Mouse (Mus musculus) midbrain, embryonic 11.5 days (tissue): ENCODE results near the gene Spata2l. TPM values are rescaled to one million over a fixed set of nuclear protein-coding genes. Genes with fewer than 3 reads are reported as not detected.
"Not testable (repeated sequence)": the region's sequence is repeated elsewhere in the genome, so short reads cannot be mapped to it uniquely, and the experiment has no call there.

Experiments used
- ATAC-seq: fragments of 200-750 bp; cut with Nextera tagmentation; 2 replicates; pipeline ENCODE4 v1.8.0; 2017; ENCODE audit warnings: moderate TSS enrichment, moderate library complexity; ENCODE audit not compliant: low FRiP score
- DNase-seq: peaks from one replicate; pipeline ENCODE4 v3.0.0; 2015; ENCODE audit warnings: low spot score; ENCODE audit errors: missing footprints
- H3K27ac ChIP-seq: fragments of 300-500 bp; sonication (generic); 2 replicates; pipeline ENCODE4 v1.5.1; 2014; ENCODE audit warnings: low read depth, low read length
- H3K27me3 ChIP-seq: fragments of 300-500 bp; sonication (generic); 2 replicates; pipeline ENCODE4 v1.6.1; 2014; ENCODE audit warnings: mild to moderate bottlenecking, low read length, moderate library complexity, mixed read lengths; ENCODE audit not compliant: control insufficient read depth, insufficient read depth
- H3K36me3 ChIP-seq: fragments of 300-500 bp; sonication (generic); 2 replicates; pipeline ENCODE4 v1.6.1; 2014; ENCODE audit warnings: mild to moderate bottlenecking, low read length, moderate library complexity, mixed read lengths; ENCODE audit not compliant: control insufficient read depth, insufficient read depth
- H3K4me1 ChIP-seq: fragments of 300-500 bp; sonication (generic); 2 replicates; pipeline ENCODE4 v1.6.1; 2014; ENCODE audit warnings: low read length; ENCODE audit not compliant: control insufficient read depth, insufficient read depth
- H3K4me2 ChIP-seq: fragments of 300-500 bp; sonication (generic); 2 replicates; pipeline ENCODE4 v1.6.1; 2014; ENCODE audit warnings: mild to moderate bottlenecking, moderate library complexity
- H3K4me3 ChIP-seq: fragments of 300-500 bp; sonication (generic); 2 replicates; pipeline ENCODE4 v1.5.1; 2014; ENCODE audit warnings: low read depth, low read length
- H3K9ac ChIP-seq: fragments of 300-500 bp; sonication (generic); 2 replicates; pipeline ENCODE4 v1.6.1; 2014; ENCODE audit warnings: low read length
- H3K9me3 ChIP-seq: fragments of 300-500 bp; sonication (generic); 2 replicates; pipeline ENCODE4 v1.6.1; 2016; ENCODE audit warnings: low read length; ENCODE audit not compliant: control insufficient read depth
- WGBS: fragments of 180-500 bp; shearing (Covaris S2); extraction: QIAGEN DNeasy Blood & Tissue Kit; methylation state at CpG from one replicate; pipeline ENCODE4 v1.1.7; 2014; 5-methylcytosine and 5-hydroxymethylcytosine counted together
- polyA plus RNA-seq: library from polyadenylated mRNA; unstranded; fragments of >200 nt; fragmentation: Nextera tagmentation; extraction: Ambion mirVana; gene quantifications from 2 replicates; pipeline ENCODE4 v1.2.1, GENCODE M21; 2014

The Spata2l gene
- polyA plus RNA-seq, 1 experiment from 2014 or later: 1.2 TPM

GRCm38 (mm10) chr8:123271901-123272300 lies 35.9 kb upstream of the Spata2l start:
- no peaks in the 10 kb centered on the region for H3K9me3 ChIP-seq
- WGBS: 86% methylated on average over 4 of the region's 4 CpGs
- H3K4me1 ChIP-seq: no peaks in the 10 kb centered on the region
- peaks cover 9% of the 10 kb centered on the region for H3K36me3 ChIP-seq
- no peak overlapping the region for H3K4me2 ChIP-seq
- no peak overlapping the region for H3K9ac ChIP-seq
- no peak overlapping the region for H3K4me3 ChIP-seq
- no peak for ATAC-seq
- no peak overlapping the region for H3K27ac ChIP-seq
- DNase-seq: peak; percentile 67
- H3K27me3 ChIP-seq: no peaks in the 10 kb centered on the region

- peaks cover 12% of the 10 kb centered on the region for H3K36me3 ChIP-seq
- H3K9ac ChIP-seq: no peak overlapping the region
- ATAC-seq: no peak
- no peaks in the 10 kb centered on the region for H3K27me3 ChIP-seq
- peak; percentile 81 for DNase-seq
- 92% methylated on average over 10 of the region's 10 CpGs for WGBS
- no peak overlapping the region for H3K4me2 ChIP-seq
- H3K4me1 ChIP-seq: no peaks in the 10 kb centered on the region
- no peak overlapping the region for H3K27ac ChIP-seq
- no peak overlapping the region for H3K4me3 ChIP-seq
- H3K9me3 ChIP-seq: no peaks in the 10 kb centered on the region
Observed at GRCm38 (mm10) chr8:123271147-123271546, 35.1 kb upstream of the Spata2l start.

GRCm38 (mm10) chr8:123267926-123268656 lies 32.1 kb upstream of the Spata2l start:
- WGBS: 78% methylated on average over 14 of the region's 14 CpGs
- Histone ChIP-seq H3K4me3 (no peak overlapping the region), H3K4me2 (no peak overlapping the region), H3K4me1 (no peaks in the 10 kb centered on the region), H3K27me3 (no peaks in the 10 kb centered on the region), H3K9me3 (no peaks in the 10 kb centered on the region), H3K9ac (no peak overlapping the region), H3K27ac (no peak overlapping the region), H3K36me3 (peaks cover 21% of the 10 kb centered on the region)
- 0 out of 2 replicates have a peak, but pooled peaks have one; percentile 48 for ATAC-seq
- peak; percentile 78 for DNase-seq

GRCm38 (mm10) chr8:123257593-123257992 lies 21.6 kb upstream of the Spata2l start:
- peaks cover 15% of the 10 kb centered on the region for H3K4me1 ChIP-seq
- not testable (repeated sequence) for H3K4me2 ChIP-seq, H3K9ac ChIP-seq, ATAC-seq, H3K4me3 ChIP-seq, H3K27me3 ChIP-seq, H3K9me3 ChIP-seq, DNase-seq, H3K27ac ChIP-seq, H3K36me3 ChIP-seq
- 94% methylated on average over 8 of the region's 8 CpGs for WGBS

- H3K9ac ChIP-seq: no peak overlapping the region
- H3K27ac ChIP-seq: no peak overlapping the region
- WGBS: 76% methylated on average over 3 of the region's 3 CpGs
- H3K36me3 ChIP-seq: peaks cover 10% of the 10 kb centered on the region; the same call in 1 of the 2 replicates
- no peaks in the 10 kb centered on the region for H3K9me3 ChIP-seq
- DNase-seq (peak; percentile 39), ATAC-seq (no peak)
- no peaks in the 10 kb centered on the region for H3K27me3 ChIP-seq
- H3K4me1 ChIP-seq: peaks cover 15% of the 10 kb centered on the region
- H3K4me2 ChIP-seq: no peak overlapping the region
- no peak overlapping the region for H3K4me3 ChIP-seq
Observed at GRCm38 (mm10) chr8:123257114-123257513, 21.1 kb upstream of the Spata2l start.

- Histone ChIP-seq H3K4me3 (peak overlapping the region; percentile 97), H3K27ac (no peak overlapping the region), H3K4me1 (peaks cover 15% of the 10 kb centered on the region), H3K4me2 (peak overlapping the region; percentile 96), H3K9me3 (no peaks in the 10 kb centered on the region), H3K36me3 (peaks cover 15% of the 10 kb centered on the region; the same call in 1 of the 2 replicates), H3K27me3 (no peaks in the 10 kb centered on the region), H3K9ac (peak overlapping the region; percentile 97)
- DNase-seq (peak; percentile 8), ATAC-seq (no peak)
- WGBS: 75% methylated on average over 6 of the region's 6 CpGs
Observed at GRCm38 (mm10) chr8:123255170-123255569, 19.1 kb upstream of the Spata2l start.

GRCm38 (mm10) chr8:123254099-123254885 lies 18.3 kb upstream of the Spata2l start, which contains the start of the genes Zfp276 and Vps9d1:
Gene Zfp276 (plus strand): TSS chr8:123254195.
Gene Vps9d1 (minus strand): TSS chr8:123254348.
- Histone ChIP-seq H3K4me3 (peak within 1 kb of the TSS; percentile 97), H3K9me3 (no peaks in the 10 kb centered on the region), H3K36me3 (peaks cover 16% of the 10 kb centered on the region; the same call in 1 of the 2 replicates), H3K4me1 (peaks cover 15% of the 10 kb centered on the region), H3K4me2 (peak within 1 kb of the TSS; percentile 96), H3K9ac (peak within 1 kb of the TSS; percentile 97), H3K27me3 (no peaks in the 10 kb centered on the region), H3K27ac (peak within 1 kb of the TSS; percentile 75; the same call in 1 of the 2 replicates)
- DNase-seq (peak; percentile 98), ATAC-seq (peak; percentile 96)
- WGBS: under 1% methylated on average over 84 of the region's 99 CpGs

- WGBS: under 1% methylated on average over 32 of the region's 40 CpGs
- H3K9ac ChIP-seq: peak overlapping the region; percentile 97
- H3K36me3 ChIP-seq: peaks cover 19% of the 10 kb centered on the region; the same call in 1 of the 2 replicates
- no peaks in the 10 kb centered on the region for H3K9me3 ChIP-seq
- H3K27ac ChIP-seq: peak overlapping the region; percentile 75; the same call in 1 of the 2 replicates
- H3K4me1 ChIP-seq: peaks cover 15% of the 10 kb centered on the region
- ATAC-seq (no peak; the same call in none of the 2 replicates), DNase-seq (no peak)
- H3K4me3 ChIP-seq: peak overlapping the region; percentile 97
- peak overlapping the region; percentile 96 for H3K4me2 ChIP-seq
- no peaks in the 10 kb centered on the region for H3K27me3 ChIP-seq
Observed at GRCm38 (mm10) chr8:123253451-123254098, 17.5 kb upstream of the Spata2l start.
